Mouse (Mus musculus): Measurements from ENCODE around the gene Gm17631. TPM values are rescaled to one million over a fixed set of nuclear protein-coding genes. Genes with fewer than 3 reads are reported as not detected.
"Not testable (repeated sequence)": the region's sequence is repeated elsewhere in the genome, so short reads cannot be mapped to it uniquely, and the experiment has no call there.

Gm17631 gene
- not detected in 2 replicates for polyA plus RNA-seq (2015; fragmentation: Nextera tagmentation; extraction: Ambion mirVana)

GRCm38 (mm10) chr6:129862349-129862748, at the start of gene Gm17631:
Gene Gm17631, plus strand, starts transcription at chr6:129862649.
- no CpG with 5 or more reads among the region's 3 CpGs for WGBS
- H3K36me3 ChIP-seq (ENCODE audit: insufficient read depth, low read length); H3K4me2 ChIP-seq (replicated peaks; ENCODE audit: low read depth, low read length); H3K4me1 ChIP-seq (ENCODE audit: insufficient read depth, low read depth, low read length); H3K9ac ChIP-seq (replicated peaks; ENCODE audit: low read depth); DNase-seq (ENCODE audit: low spot score); H3K9me3 ChIP-seq (ENCODE audit: low read length); ATAC-seq; H3K27ac ChIP-seq (ENCODE audit: low read length); H3K4me3 ChIP-seq (ENCODE audit: low read depth, low read length); H3K27me3 ChIP-seq (replicated peaks; ENCODE audit: insufficient read depth, low read length): not testable (repeated sequence)

DNA sequence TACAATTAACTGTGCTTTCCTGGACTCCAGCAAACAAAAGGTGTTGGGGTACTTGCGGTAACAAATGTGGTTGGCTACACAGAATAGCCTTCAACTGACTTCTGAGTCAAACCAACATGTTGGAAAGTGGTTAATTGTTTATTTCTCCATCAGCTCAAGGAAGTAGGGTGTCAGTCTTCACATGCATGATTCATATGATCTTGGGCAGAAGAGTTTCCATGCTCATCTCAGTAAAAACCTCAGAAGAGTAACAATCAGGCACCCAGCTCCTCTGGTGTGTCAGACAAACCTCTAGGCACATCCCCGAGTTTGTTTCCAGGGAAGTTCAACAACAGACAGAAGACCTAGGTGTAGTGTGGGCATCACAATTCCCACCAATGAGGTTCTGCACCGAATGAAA, 44.7 kb upstream of the Gm17631 start:
- no peak overlapping the region for H3K4me3 ChIP-seq (ENCODE audit: low read depth, low read length)
- H3K9ac ChIP-seq (replicated peaks; ENCODE audit: low read depth) = no peak overlapping the region
- H3K27ac ChIP-seq (ENCODE audit: low read length) = no peak overlapping the region
- H3K4me1 ChIP-seq (ENCODE audit: insufficient read depth, low read depth, low read length) = no peaks in the 10 kb centered on the region
- no peak overlapping the region for H3K4me2 ChIP-seq (replicated peaks; ENCODE audit: low read depth, low read length)
- DNase-seq (ENCODE audit: low spot score) (no peak), ATAC-seq (no peak)
- no peak for TF ChIP-seq EP300 (IDR thresholded peaks at IDR 0.05)
- TF ChIP-seq CTCF (IDR thresholded peaks at IDR 0.05) = no peak
- no peaks in the 10 kb centered on the region for H3K27me3 ChIP-seq (replicated peaks; ENCODE audit: insufficient read depth, low read length)
- WGBS = 48% methylated on average over 3 of the region's 3 CpGs
- H3K9me3 ChIP-seq (ENCODE audit: low read length) = no peaks in the 10 kb centered on the region
- no peaks in the 10 kb centered on the region for H3K36me3 ChIP-seq (ENCODE audit: insufficient read depth, low read length)

- Histone ChIP-seq H3K9ac (replicated peaks; ENCODE audit: low read depth) (no peak overlapping the region), H3K9me3 (ENCODE audit: low read length) (no peaks in the 10 kb centered on the region), H3K4me3 (ENCODE audit: low read depth, low read length) (no peak overlapping the region), H3K36me3 (ENCODE audit: insufficient read depth, low read length) (no peaks in the 10 kb centered on the region), H3K27ac (ENCODE audit: low read length) (no peak overlapping the region), H3K27me3 (replicated peaks; ENCODE audit: insufficient read depth, low read length) (no peaks in the 10 kb centered on the region), H3K4me2 (replicated peaks; ENCODE audit: low read depth, low read length) (no peak overlapping the region), H3K4me1 (ENCODE audit: insufficient read depth, low read depth, low read length) (no peaks in the 10 kb centered on the region)
- no peak for DNase-seq (ENCODE audit: low spot score)
- TF ChIP-seq EP300 (IDR thresholded peaks at IDR 0.05) (no peak), CTCF (IDR thresholded peaks at IDR 0.05) (no peak)
- WGBS = 86% methylated on average over 1 of the region's 1 CpGs
- no peak for ATAC-seq
Observed at GRCm38 (mm10) chr6:129824004-129824403, 38.4 kb upstream of the Gm17631 start.

GRCm38 (mm10) chr6:129825559-129825958, 36.9 kb upstream of the Gm17631 start:
- Histone ChIP-seq H3K27ac (ENCODE audit: low read length) (no peak overlapping the region), H3K27me3 (replicated peaks; ENCODE audit: insufficient read depth, low read length) (no peaks in the 10 kb centered on the region), H3K4me2 (replicated peaks; ENCODE audit: low read depth, low read length) (no peak overlapping the region), H3K36me3 (ENCODE audit: insufficient read depth, low read length) (no peaks in the 10 kb centered on the region), H3K4me1 (ENCODE audit: insufficient read depth, low read depth, low read length) (no peaks in the 10 kb centered on the region), H3K9ac (replicated peaks; ENCODE audit: low read depth) (no peak overlapping the region), H3K4me3 (ENCODE audit: low read depth, low read length) (no peak overlapping the region), H3K9me3 (ENCODE audit: low read length) (no peaks in the 10 kb centered on the region)
- no peak for ATAC-seq
- DNase-seq (ENCODE audit: low spot score) = no peak
- no peak for TF ChIP-seq EP300 (IDR thresholded peaks at IDR 0.05)
- TF ChIP-seq CTCF (IDR thresholded peaks at IDR 0.05) = no peak
- WGBS = 61% methylated on average over 1 of the region's 1 CpGs

DNA sequence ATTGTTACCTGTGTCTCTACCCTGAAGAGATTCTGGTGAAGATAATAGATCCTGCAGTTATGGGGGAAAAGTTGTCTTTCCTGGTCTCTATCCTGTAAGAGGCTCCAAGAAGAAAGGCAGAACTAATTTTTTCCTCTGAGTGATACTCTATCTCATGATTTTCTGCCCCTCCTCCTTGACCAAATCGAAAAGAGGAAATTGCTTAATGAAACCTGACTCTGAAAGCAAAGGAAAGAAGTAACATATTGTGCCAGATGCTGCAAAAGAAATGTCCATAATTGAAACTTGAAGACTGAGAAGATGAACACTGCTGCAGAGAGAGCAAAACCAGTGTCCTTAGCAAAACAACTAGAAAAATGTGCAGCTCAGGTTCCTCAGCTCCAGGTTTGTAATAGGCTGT, 14.1 kb downstream of the Gm17631 start, which contains the start of gene Klra17:
Klra17 (minus strand) TSS at position 124 of the 400 bp plus-strand sequence.
- no peak for TF ChIP-seq CTCF (IDR thresholded peaks at IDR 0.05)
- TF ChIP-seq EP300 (IDR thresholded peaks at IDR 0.05) = no peak
- H3K27me3 ChIP-seq (replicated peaks; ENCODE audit: insufficient read depth, low read length) = no peaks in the 10 kb centered on the region
- DNase-seq (ENCODE audit: low spot score) (no peak), ATAC-seq (no peak)
- 33% methylated on average over 1 of the region's 1 CpGs for WGBS
- no peak within 1 kb of the TSS for H3K9ac ChIP-seq (replicated peaks; ENCODE audit: low read depth)
- H3K27ac ChIP-seq (ENCODE audit: low read length) = no peak within 1 kb of the TSS
- no peak within 1 kb of the TSS for H3K4me2 ChIP-seq (replicated peaks; ENCODE audit: low read depth, low read length)
- no peaks in the 10 kb centered on the region for H3K4me1 ChIP-seq (ENCODE audit: insufficient read depth, low read depth, low read length)
- no peaks in the 10 kb centered on the region for H3K36me3 ChIP-seq (ENCODE audit: insufficient read depth, low read length)
- H3K4me3 ChIP-seq (ENCODE audit: low read depth, low read length) = no peak within 1 kb of the TSS
- no peaks in the 10 kb centered on the region for H3K9me3 ChIP-seq (ENCODE audit: low read length)

DNA sequence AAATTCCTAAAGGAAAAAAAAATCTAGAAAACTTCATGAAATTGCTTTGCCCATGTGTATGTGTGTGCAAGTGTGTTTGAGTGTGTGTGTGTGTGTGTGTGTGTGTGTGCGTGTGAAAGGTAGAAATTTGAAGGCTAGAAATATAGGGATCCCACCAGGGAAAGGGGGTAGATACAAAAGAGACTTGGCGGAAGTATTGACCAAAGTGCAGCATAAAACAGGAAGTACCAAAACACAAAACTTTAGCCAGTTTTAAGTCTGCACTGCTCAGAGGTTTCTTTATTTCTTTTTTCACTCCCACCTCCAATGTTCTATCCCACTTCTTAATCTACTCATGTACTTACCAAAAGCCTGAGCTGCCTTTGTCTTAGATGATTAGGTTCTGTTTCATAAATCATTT, 20.1 kb downstream of the Gm17631 start:
- Histone ChIP-seq H3K4me1 (ENCODE audit: insufficient read depth, low read depth, low read length) (no peaks in the 10 kb centered on the region), H3K9ac (replicated peaks; ENCODE audit: low read depth) (no peak overlapping the region), H3K27me3 (replicated peaks; ENCODE audit: insufficient read depth, low read length) (no peaks in the 10 kb centered on the region), H3K36me3 (ENCODE audit: insufficient read depth, low read length) (no peaks in the 10 kb centered on the region), H3K27ac (ENCODE audit: low read length) (no peak overlapping the region), H3K9me3 (ENCODE audit: low read length) (no peaks in the 10 kb centered on the region), H3K4me2 (replicated peaks; ENCODE audit: low read depth, low read length) (no peak overlapping the region), H3K4me3 (ENCODE audit: low read depth, low read length) (no peak overlapping the region)
- ATAC-seq (no peak), DNase-seq (ENCODE audit: low spot score) (no peak)
- no peak for TF ChIP-seq EP300 (IDR thresholded peaks at IDR 0.05)
- no peak for TF ChIP-seq CTCF (IDR thresholded peaks at IDR 0.05)
- 86% methylated on average over 2 of the region's 2 CpGs for WGBS

Other genes starting within 250 kb of the Gm17631 start
- gene Klrk1, start 238.8 kb upstream of the Gm17631 start, polyA plus RNA-seq (2015; fragmentation: Nextera tagmentation; extraction: Ambion mirVana) = 0.57 and 0.71 TPM in 2 replicates
- gene Klrc3, start 219.3 kb upstream of the Gm17631 start, polyA plus RNA-seq (2015; fragmentation: Nextera tagmentation; extraction: Ambion mirVana) = not detected in 2 replicates
- 0.13 TPM in 1 of 2 replicates, not detected in the other for gene Klrc2, start 202.0 kb upstream of the Gm17631 start, polyA plus RNA-seq (2015; fragmentation: Nextera tagmentation; extraction: Ambion mirVana)
- 0.30 and 0.61 TPM in 2 replicates for gene Klrc1, start 183.7 kb upstream of the Gm17631 start, polyA plus RNA-seq (2015; fragmentation: Nextera tagmentation; extraction: Ambion mirVana)
- gene Klri1, start 145.5 kb upstream of the Gm17631 start, polyA plus RNA-seq (2015; fragmentation: Nextera tagmentation; extraction: Ambion mirVana) = not detected in 2 replicates
- 0.04 TPM in 1 of 2 replicates, not detected in the other for gene Klri2, start 122.2 kb upstream of the Gm17631 start, polyA plus RNA-seq (2015; fragmentation: Nextera tagmentation; extraction: Ambion mirVana)
- gene Gm156, start 78.4 kb upstream of the Gm17631 start, polyA plus RNA-seq (2015; fragmentation: Nextera tagmentation; extraction: Ambion mirVana) = not detected in 2 replicates
- 0.10 TPM in 1 of 2 replicates, not detected in the other for gene Klra17, start 14.0 kb downstream of the Gm17631 start, polyA plus RNA-seq (2015; fragmentation: Nextera tagmentation; extraction: Ambion mirVana)
- 0.51 and 0.57 TPM in 2 replicates for gene Klra5, start 55.0 kb downstream of the Gm17631 start, polyA plus RNA-seq (2015; fragmentation: Nextera tagmentation; extraction: Ambion mirVana)
- not detected in 2 replicates for gene Klra6, start 164.3 kb downstream of the Gm17631 start, polyA plus RNA-seq (2015; fragmentation: Nextera tagmentation; extraction: Ambion mirVana)
- not detected in 2 replicates for gene Klra4, start 204.6 kb downstream of the Gm17631 start, polyA plus RNA-seq (2015; fragmentation: Nextera tagmentation; extraction: Ambion mirVana)